Mouse (Mus musculus): ENCODE measurements around the gene Cntn1. TPM values are rescaled to one million over a fixed set of nuclear protein-coding genes. Genes with fewer than 3 reads are reported as not detected.

Gene Cntn1
- total RNA-seq, 2 experiments from 2014 or later, result not detected

DNA sequence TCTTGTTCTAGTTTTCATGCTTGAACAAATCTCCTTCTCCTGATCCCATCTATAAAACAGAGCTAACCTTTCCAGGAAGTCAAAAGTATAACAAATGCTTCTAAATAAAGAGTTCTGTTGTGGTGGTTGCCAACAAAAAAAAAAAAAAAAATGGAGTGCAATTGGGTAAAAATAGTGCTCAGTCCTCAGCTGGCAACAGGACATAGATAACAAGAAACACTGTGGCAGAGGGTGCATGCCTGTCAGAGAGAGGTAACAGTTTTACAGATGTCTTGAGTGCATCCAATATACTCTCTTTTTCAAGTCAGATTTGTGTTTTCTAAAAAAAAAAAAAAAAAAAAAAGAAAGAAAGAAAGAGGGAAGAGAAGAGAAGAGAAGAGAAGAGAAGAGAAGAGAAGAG, 313.6 kb downstream of the Cntn1 start:
- no peak for DNase-seq
- intact Hi-C loops (cut with DNase I), result no loop called here

Other genes with a start within 250 kb of the Cntn1 start
- not detected for gene Smgc, start 212.9 kb upstream of the Cntn1 start, total RNA-seq (2021)

Measured in heart, postnatal 36 days (tissue).